In the genomic region with DNA sequence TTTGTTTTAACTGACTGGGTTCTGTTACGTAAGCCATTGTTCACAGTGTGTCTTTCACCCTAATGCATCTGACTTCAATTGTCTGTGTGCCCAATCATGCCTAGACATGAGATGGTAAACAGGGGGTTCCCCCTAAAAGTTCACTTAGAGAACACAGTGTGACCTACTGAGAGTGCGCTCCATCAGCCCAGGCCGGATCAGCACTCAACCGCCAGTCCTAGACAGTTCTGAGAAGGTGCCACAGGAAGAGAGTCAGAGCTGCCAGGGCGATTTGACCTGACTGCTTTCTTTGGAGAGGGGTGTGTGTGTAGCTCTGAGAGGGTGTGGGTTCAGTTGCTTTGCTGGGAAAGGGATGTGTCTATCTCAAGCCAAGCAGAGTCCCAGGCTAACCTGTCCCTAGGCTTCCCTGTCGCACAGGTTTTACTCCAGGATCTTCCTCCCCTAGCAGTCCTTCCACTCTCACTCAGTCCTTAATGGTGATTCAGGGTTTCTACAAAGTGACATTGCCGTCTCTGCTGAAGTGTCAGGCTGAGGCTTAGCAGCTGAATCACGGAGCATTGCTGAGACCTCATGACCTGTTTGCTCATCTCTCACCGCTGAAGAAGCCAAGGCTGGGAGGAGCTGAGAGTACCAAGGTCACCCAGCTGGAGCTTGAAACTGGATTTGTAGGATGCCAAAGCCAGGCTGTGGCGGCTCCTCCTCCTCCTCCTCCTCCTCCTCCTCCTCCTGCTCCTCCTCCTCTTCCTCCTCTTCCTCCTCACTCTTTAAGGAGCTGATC, we compare ENCODE assay signal across 11 mouse cellular contexts.
DNase-seq lines count a peak whose midpoint lies in the region; ATAC-seq lines count a peak whose summit lies in the region.
"Had no signal": no experiment of that assay in that cellular context is flagged by ENCODE, and none has a peak within 500 bp of the region (broad histone marks: within the 10 kb centered on the region; RNA-seq: fewer than 3 reads in every experiment).

No protein-coding gene starts in this region.

- intact Hi-C loops in gastrocnemius, postnatal 14 days (cut with DNase I; ENCODE audit: low total_unique reads) = no loop called here
- intact Hi-C loops in heart, postnatal 14 days (cut with DNase I) = loop anchor here (5.0 kb wide), 1 partner anchor 66 kb away; a partner anchor contains a TSS

- H3K27ac ChIP-seq in forebrain, embryonic 15.5 days (replicated peaks) = no peak overlapping the region
- no peak overlapping the region for H3K27ac ChIP-seq in midbrain, embryonic 16.5 days (ENCODE audit: low read length)
- H3K27ac ChIP-seq: stomach, embryonic 15.5 days had no signal

- H3K4me3 ChIP-seq in forebrain, embryonic 15.5 days = no peak overlapping the region
- no peak overlapping the region for H3K4me3 ChIP-seq in midbrain, embryonic 16.5 days (ENCODE audit: low read depth, low read length)
- H3K4me3 ChIP-seq: stomach, embryonic 15.5 days had no signal

- peak; percentile 24 for DNase-seq in gastrocnemius, postnatal 14 days
- DNase-seq in gastrocnemius, postnatal 4 days (ENCODE audit: low spot score in 2 of 2) = no peak
- peak; percentile 64 for DNase-seq in adrenal gland, postnatal 10 days
- DNase-seq in heart, postnatal 14 days = peak; percentile 8 to 29
- DNase-seq in lung, postnatal 36 days = peak; percentile 63
- no peak for DNase-seq in left cerebral cortex, adult 18-20 months (ENCODE audit: low spot score in 2 of 2)
- DNase-seq: cerebellum, postnatal 36 days had no signal

- 73% methylated on average over 10 of the region's 10 CpGs for WGBS in forebrain, embryonic 15.5 days
- WGBS in midbrain, embryonic 16.5 days = 61% methylated on average over 10 of the region's 10 CpGs

- H3K27me3 ChIP-seq in forebrain, embryonic 15.5 days = no peaks in the 10 kb centered on the region
- no peaks in the 10 kb centered on the region for H3K27me3 ChIP-seq in midbrain, embryonic 16.5 days (ENCODE audit: control insufficient read depth, insufficient read depth, low read depth, low read length)
- H3K27me3 ChIP-seq: stomach, embryonic 15.5 days had no signal

- H3K9me3 ChIP-seq in forebrain, embryonic 15.5 days = no peaks in the 10 kb centered on the region
- H3K9me3 ChIP-seq in midbrain, embryonic 16.5 days (replicated peaks; ENCODE audit: control insufficient read depth, low read length, poor library complexity, severe bottlenecking) = no peaks in the 10 kb centered on the region
- H3K9me3 ChIP-seq: stomach, embryonic 15.5 days had no signal

- H3K4me1 ChIP-seq in forebrain, embryonic 15.5 days = 0 out of 2 replicates have a peak, but pooled peaks cover 6% of the 10 kb centered on the region
- no peaks in the 10 kb centered on the region for H3K4me1 ChIP-seq in midbrain, embryonic 16.5 days (ENCODE audit: control insufficient read depth, insufficient read depth, low read length)

- ATAC-seq in forebrain, embryonic 15.5 days (replicated peaks) = no peak
- ATAC-seq in midbrain, embryonic 16.5 days = no peak
- ATAC-seq: inflammation-experienced regulatory T-cells, adult 6 months had no signal

- no peak overlapping the region for H3K9ac ChIP-seq in forebrain, embryonic 15.5 days (replicated peaks)
- no peak overlapping the region for H3K9ac ChIP-seq in midbrain, embryonic 16.5 days (ENCODE audit: low read depth, low read length)
- H3K9ac ChIP-seq: stomach, embryonic 15.5 days had no signal

- H3K4me2 ChIP-seq in forebrain, embryonic 15.5 days (replicated peaks) = no peak overlapping the region
- no peak overlapping the region for H3K4me2 ChIP-seq in midbrain, embryonic 16.5 days (ENCODE audit: low read length)
- H3K4me2 ChIP-seq: stomach, embryonic 15.5 days had no signal

- H3K36me3 ChIP-seq in forebrain, embryonic 15.5 days = no peaks in the 10 kb centered on the region
- no peaks in the 10 kb centered on the region for H3K36me3 ChIP-seq in midbrain, embryonic 16.5 days (ENCODE audit: control insufficient read depth, insufficient read depth, low read length)
- H3K36me3 ChIP-seq: stomach, embryonic 15.5 days had no signal

Comparison
In these comparisons a context has a peak if more than half of its experiments do, and no peak if none do; other contexts are left out.
1. DNase-seq: peak in gastrocnemius, postnatal 14 days (single experiment), adrenal gland, postnatal 10 days (single experiment), heart, postnatal 14 days (2 of 2) and lung, postnatal 36 days (single experiment); none in gastrocnemius, postnatal 4 days (0 of 2) and left cerebral cortex, adult 18-20 months (0 of 2).